In genomic region chr16:35206426-35206825, GRCm38 (mm10) we compare ENCODE assay signal across 23 mouse cellular contexts. TPM values are rescaled to one million over a fixed set of nuclear protein-coding genes. Genes with fewer than 3 reads are reported as not detected.
A peak's percentile ranks its signal among the peaks of the same experiment; 100 is the strongest.
DNase-seq lines count a peak whose midpoint lies in the region; ATAC-seq lines count a peak whose summit lies in the region.
"Had no signal": no experiment of that assay in that cellular context is flagged by ENCODE, and none has a peak within 500 bp of the region (broad histone marks: within the 10 kb centered on the region; RNA-seq: fewer than 3 reads in every experiment).

No protein-coding gene starts in this region.

- no peaks in the 10 kb centered on the region for H3K27me3 ChIP-seq in heart, embryonic 10.5 days (ENCODE audit: insufficient read depth, poor library complexity, severe bottlenecking)
- H3K27me3 ChIP-seq in hindbrain, embryonic 10.5 days (ENCODE audit: insufficient read depth, poor library complexity, severe bottlenecking) = no peaks in the 10 kb centered on the region; the same call in 1 of the 2 replicates
- H3K27me3 ChIP-seq in hindbrain, embryonic 13.5 days = no peaks in the 10 kb centered on the region
- H3K27me3 ChIP-seq: limb, embryonic 15.5 days; liver, embryonic 13.5 days; midbrain, embryonic 13.5 days had no signal

- H3K4me3 ChIP-seq in heart, embryonic 10.5 days = no peak overlapping the region
- H3K4me3 ChIP-seq in hindbrain, embryonic 10.5 days = no peak overlapping the region
- H3K4me3 ChIP-seq in hindbrain, embryonic 13.5 days = no peak overlapping the region
- H3K4me3 ChIP-seq in brown adipose tissue, adult 24 weeks (ENCODE audit: insufficient read depth, low read depth, low read length) = no peak overlapping the region
- H3K4me3 ChIP-seq: erythroblast, embryonic 14.5 days; gastrocnemius, adult 2 months; limb, embryonic 15.5 days; liver, embryonic 13.5 days; megakaryocyte, embryonic 14.5 days; midbrain, embryonic 13.5 days had no signal

- peak overlapping the region; percentile 54; the same call in 1 of the 2 replicates for H3K27ac ChIP-seq in heart, embryonic 10.5 days
- H3K27ac ChIP-seq in hindbrain, embryonic 10.5 days = peak overlapping the region; percentile 73
- H3K27ac ChIP-seq in hindbrain, embryonic 13.5 days = no peak overlapping the region
- H3K27ac ChIP-seq in brown adipose tissue, adult 24 weeks (replicated peaks; ENCODE audit: low read depth, low read length) = peak overlapping the region; percentile 46
- H3K27ac ChIP-seq: gastrocnemius, adult 2 months; kidney, postnatal 0 days; limb, embryonic 15.5 days; liver, embryonic 13.5 days had no signal

- no peaks in the 10 kb centered on the region for H3K9me3 ChIP-seq in heart, embryonic 10.5 days
- no peaks in the 10 kb centered on the region for H3K9me3 ChIP-seq in hindbrain, embryonic 10.5 days
- no peaks in the 10 kb centered on the region for H3K9me3 ChIP-seq in hindbrain, embryonic 13.5 days
- H3K9me3 ChIP-seq: limb, embryonic 15.5 days; liver, embryonic 13.5 days; megakaryocyte, embryonic 14.5 days; midbrain, embryonic 13.5 days had no signal

- WGBS in heart, embryonic 10.5 days = 65% methylated on average over 6 of the region's 6 CpGs
- 83% methylated on average over 6 of the region's 6 CpGs for WGBS in hindbrain, embryonic 10.5 days
- 83% methylated on average over 6 of the region's 6 CpGs for WGBS in hindbrain, embryonic 13.5 days

- DNase-seq in heart, embryonic 10.5 days (ENCODE audit: low spot score) = no peak
- DNase-seq in heart, adult 11 months = no peak
- no peak for DNase-seq in hindbrain, embryonic 10.5 days (ENCODE audit: low spot score)
- peak; percentile 93 for DNase-seq in adipocyte (ENCODE audit: low spot score)
- no peak for DNase-seq in thymus, adult 18-20 months
- DNase-seq: cerebellum, adult 11 months; cerebellum, adult 9-10 months; gastrocnemius, adult 2 months; gastrocnemius, postnatal 36 days; heart, postnatal 36 days; kidney, adult 8-10 months; kidney, postnatal 4 days; liver, embryonic 13.5 days; lung, adult 18-20 months; lung, postnatal 4 days had no signal

- no peak overlapping the region for H3K4me2 ChIP-seq in hindbrain, embryonic 13.5 days
- H3K4me2 ChIP-seq: limb, embryonic 15.5 days; liver, embryonic 13.5 days; midbrain, embryonic 13.5 days had no signal

- no peaks in the 10 kb centered on the region for H3K36me3 ChIP-seq in heart, embryonic 10.5 days
- H3K36me3 ChIP-seq in hindbrain, embryonic 10.5 days = no peaks in the 10 kb centered on the region
- H3K36me3 ChIP-seq in hindbrain, embryonic 13.5 days = no peaks in the 10 kb centered on the region
- H3K36me3 ChIP-seq: limb, embryonic 15.5 days; liver, embryonic 13.5 days; midbrain, embryonic 13.5 days had no signal

- H3K9ac ChIP-seq in hindbrain, embryonic 13.5 days = no peak overlapping the region
- H3K9ac ChIP-seq: limb, embryonic 15.5 days; liver, embryonic 13.5 days; midbrain, embryonic 13.5 days had no signal

- no peak for ATAC-seq in hindbrain, embryonic 13.5 days (ENCODE audit: low FRiP score)
- ATAC-seq: lung, postnatal 0 days had no signal

- peaks cover 78% of the 10 kb centered on the region for H3K4me1 ChIP-seq in heart, embryonic 10.5 days
- H3K4me1 ChIP-seq in hindbrain, embryonic 10.5 days (replicated peaks) = peaks cover 57% of the 10 kb centered on the region
- H3K4me1 ChIP-seq in hindbrain, embryonic 13.5 days (replicated peaks) = peaks cover 43% of the 10 kb centered on the region
- H3K4me1 ChIP-seq in brown adipose tissue, adult 24 weeks (ENCODE audit: control insufficient read depth, insufficient read depth, insufficient read length, low read length) = peaks cover 23% of the 10 kb centered on the region
- H3K4me1 ChIP-seq: liver, embryonic 13.5 days had no signal

RNA-seq across cellular contexts. Expression of gene Adcy5, which starts 51.7 kb away (rescaled TPM):
- polyA plus RNA-seq in heart, embryonic 10.5 days (2016; fragmentation: Nextera tagmentation; extraction: Ambion mirVana) = 3.8 and 5.1 TPM in 2 replicates
- polyA plus RNA-seq in hindbrain, embryonic 10.5 days (2016; fragmentation: Nextera tagmentation; extraction: Ambion mirVana) = 0.80 and 1.9 TPM in 2 replicates
- 5.0 and 5.6 TPM in 2 replicates for polyA plus RNA-seq in hindbrain, embryonic 13.5 days (2015; fragmentation: Nextera tagmentation; extraction: Ambion mirVana)
- polyA plus RNA-seq in brown adipose tissue, adult 24 weeks (2012; ENCODE audit: insufficient read depth, insufficient read length, missing spikeins) = 1.9 and 4.6 TPM in 2 replicates
- polyA plus RNA-seq: erythroblast, embryonic 14.5 days had no signal
